Mouse (Mus musculus): Measurements from ENCODE around the gene Adamts4.

The Adamts4 gene

GRCm38 (mm10) chr1:171252415-171252814, 2.2 kb downstream of the Adamts4 start:
- DNase-seq (ENCODE audit: extremely low read depth, low read depth) = no peak

GRCm38 (mm10) chr1:171256095-171256818, 6.0 kb downstream of the Adamts4 start:
- DNase-seq (ENCODE audit: extremely low read depth, low read depth) = no peak

GRCm38 (mm10) chr1:171256937-171257548, 6.8 kb downstream of the Adamts4 start:
- peak; percentile 61 for DNase-seq (ENCODE audit: extremely low read depth, low read depth)

DNA sequence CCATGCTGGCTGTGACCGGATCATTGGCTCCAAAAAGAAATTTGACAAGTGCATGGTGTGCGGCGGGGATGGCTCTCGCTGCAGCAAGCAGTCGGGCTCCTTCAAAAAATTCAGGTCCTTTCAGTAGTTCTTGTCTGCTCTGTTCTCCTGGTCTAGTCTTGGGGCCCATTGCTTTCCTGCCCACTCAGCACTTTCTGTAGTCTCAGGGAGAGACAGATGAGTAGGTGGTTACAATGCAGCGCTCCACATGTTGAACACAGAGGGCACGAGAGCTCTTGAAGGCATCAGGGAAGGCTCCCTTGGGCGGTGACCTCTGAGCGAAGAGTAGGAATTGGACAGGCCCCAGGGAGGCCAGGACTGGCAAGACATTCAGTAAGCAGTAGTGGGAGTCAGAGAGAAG, 7.6 kb downstream of the Adamts4 start:
- DNase-seq (ENCODE audit: extremely low read depth, low read depth) = no peak

DNA sequence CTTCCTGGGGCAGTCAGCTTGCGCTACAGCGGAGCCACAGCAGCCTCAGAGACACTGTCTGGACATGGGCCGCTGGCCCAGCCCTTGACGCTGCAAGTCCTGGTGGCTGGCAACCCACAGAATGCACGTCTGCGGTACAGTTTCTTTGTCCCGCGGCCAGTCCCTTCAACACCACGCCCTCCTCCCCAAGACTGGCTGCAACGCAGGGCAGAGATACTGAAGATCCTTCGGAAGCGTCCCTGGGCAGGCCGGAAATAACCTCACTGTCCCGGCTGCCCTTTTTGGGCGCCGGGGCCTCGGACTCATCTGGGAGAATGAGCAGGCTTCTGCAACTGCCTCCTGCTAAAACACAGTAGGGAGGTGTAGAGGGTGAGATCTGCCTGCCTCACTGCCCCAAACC, 8.7 kb downstream of the Adamts4 start:
- no peak for DNase-seq (ENCODE audit: extremely low read depth, low read depth)

- DNase-seq (ENCODE audit: extremely low read depth, low read depth) = no peak
Observed at GRCm38 (mm10) chr1:171260316-171260715, 10.1 kb downstream of the Adamts4 start.

DNA sequence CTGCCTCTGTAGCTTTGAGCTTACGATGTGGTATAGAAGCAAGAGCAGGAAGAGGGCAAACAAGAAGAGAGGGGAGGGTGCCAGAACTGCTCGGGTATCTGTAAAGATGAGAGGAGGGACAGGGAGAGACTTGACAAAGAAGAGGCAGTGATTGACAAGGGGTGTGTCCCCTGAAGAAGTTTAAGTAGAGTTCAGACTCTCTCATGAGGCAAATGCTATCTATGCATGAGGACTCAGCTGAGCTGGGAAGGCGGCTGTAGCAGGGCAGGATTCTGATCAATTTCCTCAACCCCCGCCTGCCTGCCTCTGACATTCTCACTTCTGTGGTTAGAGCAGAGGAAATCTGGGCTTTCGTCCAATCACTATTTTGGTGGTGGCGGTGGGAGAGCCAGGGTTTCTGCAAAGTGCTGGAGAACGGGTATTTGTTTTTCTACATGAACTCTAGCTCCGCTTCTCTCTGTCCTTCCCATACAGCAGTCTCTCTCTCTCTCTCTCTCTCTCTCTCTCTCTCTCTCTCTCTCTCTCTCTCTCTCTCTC, 12.4 kb downstream of the Adamts4 start:
- no peak for DNase-seq (ENCODE audit: extremely low read depth, low read depth)

DNA sequence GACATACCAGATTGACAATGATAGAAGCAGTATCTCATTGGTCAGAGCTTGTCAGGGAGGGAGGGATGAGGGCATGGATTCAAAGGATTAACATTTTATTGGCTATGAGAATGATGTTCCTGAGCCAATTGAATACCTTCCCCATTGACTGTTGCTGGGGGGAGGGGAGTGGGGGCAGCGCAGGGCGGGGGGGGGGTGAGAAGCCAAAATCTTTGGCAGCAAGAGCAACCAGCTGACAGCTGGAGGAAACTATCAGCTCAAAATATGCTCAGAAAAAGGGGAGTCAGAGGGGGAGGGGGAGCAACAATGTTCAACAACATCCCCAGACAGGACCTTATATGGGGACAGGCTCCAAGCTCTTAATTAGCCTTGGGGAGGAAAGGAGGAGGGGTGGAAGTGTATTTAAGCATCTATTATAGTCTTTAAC, 13.0 kb downstream of the Adamts4 start:
- no peak for DNase-seq (ENCODE audit: extremely low read depth, low read depth)

GRCm38 (mm10) chr1:171263666-171264461, 13.6 kb downstream of the Adamts4 start:
- DNase-seq (ENCODE audit: extremely low read depth, low read depth) = no peak

GRCm38 (mm10) chr1:171265971-171266744, 15.9 kb downstream of the Adamts4 start:
- no peak for DNase-seq (ENCODE audit: extremely low read depth, low read depth)

DNA sequence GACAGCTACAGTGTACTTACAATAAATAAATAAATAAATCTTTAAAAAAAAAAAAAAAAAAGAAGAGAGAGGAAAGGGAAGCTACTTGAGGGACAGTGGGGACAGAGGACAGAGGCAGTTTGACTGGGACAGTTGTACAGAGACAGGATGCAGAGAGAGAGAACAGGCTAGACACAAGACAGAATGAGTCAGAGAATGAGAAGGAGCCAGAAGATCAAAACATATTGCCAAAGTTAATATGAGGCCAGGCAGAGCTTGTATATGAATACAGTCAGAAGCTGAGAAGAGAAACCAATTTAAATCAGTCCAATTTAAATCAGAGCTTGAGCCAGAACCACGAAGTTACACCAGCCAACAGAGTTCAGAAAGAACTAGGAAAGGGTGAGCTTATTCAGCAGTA, 18.1 kb downstream of the Adamts4 start:
- no peak for DNase-seq (ENCODE audit: extremely low read depth, low read depth)

DNA sequence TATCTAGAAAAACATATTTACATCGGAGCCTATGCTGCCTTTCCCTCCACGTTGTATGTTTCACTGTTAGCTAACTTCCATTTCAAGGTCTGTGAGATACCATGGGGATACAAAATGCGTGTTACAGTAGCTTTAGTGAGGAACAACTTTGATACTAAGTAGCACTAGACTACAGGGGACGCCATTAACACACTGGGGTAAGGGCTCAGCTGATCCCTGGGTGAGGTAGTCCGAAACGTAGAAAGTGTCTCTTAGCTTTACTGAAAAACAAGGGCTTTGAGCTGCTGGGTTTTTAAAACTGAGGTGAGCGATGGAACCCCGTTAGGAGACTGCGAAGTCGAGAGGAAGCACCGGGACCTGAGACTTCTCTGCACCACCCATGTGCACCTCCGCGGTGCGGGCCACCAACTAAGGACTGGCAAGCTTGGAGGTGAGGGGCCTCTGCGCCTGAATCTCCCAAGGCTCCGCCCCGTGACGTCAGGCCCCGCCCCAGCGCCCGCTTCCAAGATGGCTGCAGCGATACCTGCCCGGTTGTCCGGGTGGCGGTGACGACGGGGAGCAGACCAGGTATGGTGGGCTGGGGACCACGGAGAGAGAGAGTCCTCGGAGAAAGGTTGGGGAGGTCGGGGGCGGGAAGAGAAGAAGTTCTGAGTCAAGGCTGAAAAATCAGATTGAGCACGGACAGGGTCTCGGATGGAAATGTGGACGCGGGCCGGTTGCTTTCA, 19.8 kb downstream of the Adamts4 start, which contains the start of gene B4galt3:
Gene B4galt3, plus strand, starts transcription at position 481 of the 725 bp plus-strand sequence.
- DNase-seq (ENCODE audit: extremely low read depth, low read depth) = peak; percentile 62

DNA sequence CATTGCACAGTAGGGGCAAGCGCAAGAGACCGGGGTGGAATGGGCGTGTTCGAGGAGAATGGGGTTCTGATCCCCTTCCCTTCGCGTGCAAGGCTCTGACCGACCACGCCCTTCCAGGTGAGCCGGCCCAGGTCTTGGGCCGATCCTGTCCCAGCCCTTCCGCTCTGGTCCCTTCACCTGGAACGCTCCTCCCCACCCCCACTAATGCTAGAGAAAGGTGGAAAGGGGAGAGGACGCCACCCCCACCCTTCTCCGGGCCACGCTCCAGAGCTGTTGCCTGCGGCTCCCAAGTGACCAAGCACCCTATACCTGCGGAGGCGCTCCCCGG, 20.3 kb downstream of the Adamts4 start:
- no peak for DNase-seq (ENCODE audit: extremely low read depth, low read depth)

DNA sequence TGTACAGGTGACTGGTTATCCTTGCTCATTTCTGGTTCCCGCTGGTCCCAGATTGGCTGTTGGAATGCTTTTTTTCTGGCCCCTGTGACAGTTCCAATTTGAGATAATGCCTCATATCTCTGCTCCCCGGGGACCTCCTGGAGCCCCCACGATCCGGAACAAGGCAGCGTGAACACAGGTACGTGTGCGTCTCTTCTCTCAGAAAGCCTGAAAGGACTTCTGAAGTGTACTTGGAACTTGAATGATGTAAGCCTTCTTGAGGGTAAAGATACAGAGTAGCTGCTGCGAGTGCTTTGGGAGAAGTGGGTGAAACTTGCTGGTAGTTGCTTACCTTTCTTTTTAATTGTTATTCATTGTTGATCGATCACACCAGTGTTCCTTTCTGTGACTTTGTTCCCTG, 21.0 kb downstream of the Adamts4 start:
- no peak for DNase-seq (ENCODE audit: extremely low read depth, low read depth)

- no peak for DNase-seq (ENCODE audit: extremely low read depth, low read depth)
Observed at GRCm38 (mm10) chr1:171271622-171272021, 21.4 kb downstream of the Adamts4 start.

DNA sequence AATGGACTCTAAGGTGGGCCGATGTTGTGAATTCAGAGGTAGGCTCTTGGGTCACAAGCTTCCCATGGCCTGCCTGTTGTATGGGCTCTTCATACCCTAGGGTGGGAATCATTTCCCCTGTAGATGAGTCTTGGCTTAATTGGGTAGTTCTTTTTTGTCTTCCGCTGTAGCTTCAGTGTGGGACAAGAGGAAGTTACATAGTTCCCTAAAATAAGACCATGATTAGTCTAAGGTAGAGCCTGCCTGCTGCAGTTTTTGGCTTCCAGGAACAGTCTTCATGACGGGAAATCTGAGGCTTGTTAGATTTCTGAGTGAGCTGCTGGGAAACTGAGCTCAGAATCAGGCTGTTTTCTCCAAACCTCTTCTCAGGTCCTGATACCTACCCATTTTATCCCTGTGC, 21.9 kb downstream of the Adamts4 start:
- DNase-seq (ENCODE audit: extremely low read depth, low read depth) = peak; percentile 67

- DNase-seq (ENCODE audit: extremely low read depth, low read depth) = no peak
Observed at GRCm38 (mm10) chr1:171274171-171274570, 23.9 kb downstream of the Adamts4 start.

DNA sequence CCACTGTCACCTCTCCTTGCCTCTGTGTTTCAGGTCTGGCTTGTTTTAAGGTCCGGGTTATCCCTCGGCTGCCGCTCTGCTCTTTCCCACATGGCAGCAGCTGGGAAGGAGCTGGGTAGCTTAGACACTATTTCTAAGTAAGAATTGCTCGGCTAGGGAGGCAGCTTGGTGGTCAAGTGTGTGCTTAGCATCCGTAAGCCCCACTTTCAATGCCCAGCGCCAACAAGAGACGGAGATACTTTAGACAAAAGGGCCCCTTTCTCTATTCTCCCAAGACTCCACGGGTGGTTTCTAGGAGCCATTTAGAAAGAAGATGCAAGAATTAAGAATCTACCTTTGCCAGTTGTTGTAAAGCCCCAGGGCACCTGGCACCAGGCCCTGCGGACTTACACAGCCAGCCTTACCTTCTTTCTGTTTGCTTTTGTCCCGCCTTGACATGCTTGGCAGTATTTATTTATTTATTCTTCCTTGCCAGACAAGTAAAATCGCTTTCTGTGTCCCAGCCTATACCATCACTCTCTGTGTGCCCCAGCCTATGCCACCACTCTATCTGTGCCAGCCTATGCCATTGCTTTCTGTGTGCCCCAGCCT, 25.0 kb downstream of the Adamts4 start:
- no peak for DNase-seq (ENCODE audit: extremely low read depth, low read depth)

DNA sequence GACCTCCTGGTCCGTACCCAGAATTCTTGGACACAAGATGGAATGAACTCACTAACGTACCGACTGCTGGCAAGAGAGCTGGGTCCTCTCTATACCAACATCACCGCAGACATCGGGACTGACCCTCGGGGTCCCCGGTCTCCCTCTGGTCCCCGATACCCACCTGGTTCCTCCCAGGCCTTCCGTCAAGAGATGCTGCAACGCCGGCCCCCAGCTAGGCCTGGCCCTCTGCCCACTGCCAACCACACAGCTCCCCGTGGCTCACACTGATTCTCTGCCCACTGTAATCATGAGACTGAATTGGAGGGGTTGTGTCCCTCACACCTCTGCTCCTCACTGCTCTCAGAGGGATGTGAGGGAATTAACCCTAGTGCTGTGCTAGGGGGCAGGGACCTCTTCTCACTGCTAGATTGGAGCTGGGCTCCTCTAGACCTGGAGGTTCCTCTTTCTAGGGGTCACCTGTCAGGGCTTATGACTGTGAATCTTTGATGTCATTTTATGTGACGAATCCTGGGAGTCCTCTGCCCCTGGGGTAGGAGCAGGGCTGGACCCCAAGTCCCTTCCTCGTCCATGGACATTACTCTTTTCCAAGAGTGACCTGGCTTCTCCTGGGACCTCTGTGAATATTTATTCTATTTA, 26.0 kb downstream of the Adamts4 start:
- DNase-seq (ENCODE audit: extremely low read depth, low read depth) = no peak

DNA sequence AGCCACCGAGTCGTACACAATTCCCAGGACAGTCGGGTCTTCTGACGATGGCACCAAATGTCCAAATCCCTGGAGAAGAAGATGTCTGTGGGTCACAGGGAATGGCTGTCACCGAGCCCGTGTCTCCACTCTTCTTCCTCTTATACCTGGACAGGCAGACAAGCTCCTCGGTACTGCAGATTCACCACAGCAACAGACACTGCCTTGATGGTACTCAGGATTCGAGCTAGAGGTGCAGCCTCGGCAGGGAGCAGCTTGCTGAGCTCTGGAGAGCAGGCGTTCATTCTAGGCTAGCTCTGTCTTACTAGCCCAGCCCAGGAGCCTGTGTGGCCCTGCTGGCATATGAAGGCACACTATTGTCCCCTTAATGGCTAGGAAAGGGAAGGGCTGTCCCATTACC, 27.5 kb downstream of the Adamts4 start:
- no peak for DNase-seq (ENCODE audit: extremely low read depth, low read depth)

All from MEL-GATA-1-ER (cell line).